Mouse (Mus musculus) megakaryocyte progenitor cell, adult 5-6 weeks (primary cell): ENCODE measurements around the gene Pnrc2. TPM values are rescaled to one million over a fixed set of nuclear protein-coding genes. Genes with fewer than 3 reads are reported as not detected.
A peak's percentile ranks its signal among the peaks of the same experiment; 100 is the strongest.

Experiments
- ATAC-seq: replicated peaks from 2 replicates; pipeline ENCODE4 v1.8.0; 2016; ENCODE audit warnings: mild to moderate bottlenecking, moderate TSS enrichment, inconsistent platforms; ENCODE audit not compliant: poor library complexity
- total RNA-seq, 2 experiments: library from RNA; stranded (forward) in 1 of 2; stranded (reverse) in 1 of 2; fragments of 157-497, 149-512 nt in 1 of 2; fragments of 200-1000 nt in 1 of 2; gene quantifications; 2 replicates each; pipeline versions ENCODE4 v1.2.3 to v1.2.4; 2015 to 2017

Pnrc2 gene
- total RNA-seq, 2 experiments from 2014 or later = 131 to 151 TPM

GRCm38 (mm10) chr4:135828491-135828890 lies 45.2 kb downstream of the Pnrc2 start:
- no peak for ATAC-seq

GRCm38 (mm10) chr4:135824254-135824653 lies 49.4 kb downstream of the Pnrc2 start:
- no peak for ATAC-seq

- peak; percentile 74 for ATAC-seq
These were observed 50.4 kb downstream of the Pnrc2 start for GRCm38 (mm10) chr4:135823298-135823697.

GRCm38 (mm10) chr4:135821772-135822171 lies 51.9 kb downstream of the Pnrc2 start:
- no peak for ATAC-seq

Other genes with a start within 250 kb of the Pnrc2 start
- gene Ifnlr1, start 187.6 kb downstream of the Pnrc2 start, total RNA-seq (2015) = 0.68 and 1.6 TPM in 2 replicates
- 0.30 and 0.46 TPM in 2 replicates for gene Ifnlr1, start 187.6 kb downstream of the Pnrc2 start, total RNA-seq (2017)
- not detected in 2 replicates for gene Il22ra1, start 145.7 kb downstream of the Pnrc2 start, total RNA-seq (2015)
- gene Il22ra1, start 145.7 kb downstream of the Pnrc2 start, total RNA-seq (2017) = not detected in 2 replicates
- gene Myom3, start 114.1 kb downstream of the Pnrc2 start, total RNA-seq (2015) = not detected in 2 replicates
- not detected in 2 replicates for gene Myom3, start 114.1 kb downstream of the Pnrc2 start, total RNA-seq (2017)
- gene Srsf10, start 18.1 kb downstream of the Pnrc2 start, total RNA-seq (2015) = 195 and 208 TPM in 2 replicates
- gene Srsf10, start 18.1 kb downstream of the Pnrc2 start, total RNA-seq (2017) = 200 and 240 TPM in 2 replicates
- gene Cnr2, start 21.5 kb upstream of the Pnrc2 start, total RNA-seq (2015) = 6.5 and 7.0 TPM in 2 replicates
- 5.2 and 6.7 TPM in 2 replicates for gene Cnr2, start 21.5 kb upstream of the Pnrc2 start, total RNA-seq (2017)
- gene Fuca1, start 46.9 kb upstream of the Pnrc2 start, total RNA-seq (2015) = 27.9 and 39.3 TPM in 2 replicates
- gene Fuca1, start 46.9 kb upstream of the Pnrc2 start, total RNA-seq (2017) = 122 and 139 TPM in 2 replicates
- gene Hmgcl, start 72.6 kb upstream of the Pnrc2 start, total RNA-seq (2015) = 51.4 and 52.1 TPM in 2 replicates
- 39.7 and 48.1 TPM in 2 replicates for gene Hmgcl, start 72.6 kb upstream of the Pnrc2 start, total RNA-seq (2017)
- 4.4 and 5.2 TPM in 2 replicates for gene Gale, start 89.9 kb upstream of the Pnrc2 start, total RNA-seq (2015)
- 2.2 and 4.7 TPM in 2 replicates for gene Gale, start 89.9 kb upstream of the Pnrc2 start, total RNA-seq (2017)
- gene Lypla2, start 98.8 kb upstream of the Pnrc2 start, total RNA-seq (2015) = 37.2 and 42.6 TPM in 2 replicates
- gene Lypla2, start 98.8 kb upstream of the Pnrc2 start, total RNA-seq (2017) = 15.7 and 21.9 TPM in 2 replicates
- gene Pithd1, start 113.4 kb upstream of the Pnrc2 start, total RNA-seq (2015) = 19.8 and 22.7 TPM in 2 replicates
- 18.3 and 31.5 TPM in 2 replicates for gene Pithd1, start 113.4 kb upstream of the Pnrc2 start, total RNA-seq (2017)
- gene Eloa, start 147.9 kb upstream of the Pnrc2 start, total RNA-seq (2015) = 55.2 and 58.2 TPM in 2 replicates
- 50.3 and 56.8 TPM in 2 replicates for gene Eloa, start 147.9 kb upstream of the Pnrc2 start, total RNA-seq (2017)
- gene Rpl11, start 179.6 kb upstream of the Pnrc2 start, total RNA-seq (2015) = 1,572 and 1,580 TPM in 2 replicates
- gene Rpl11, start 179.6 kb upstream of the Pnrc2 start, total RNA-seq (2017) = 841 and 996 TPM in 2 replicates